Mouse (Mus musculus) activated CD4-positive, CD25-positive, alpha-beta regulatory T cell, adult 4 months (primary cell): Measurements from ENCODE around the gene D130043K22Rik. TPM values are rescaled to one million over a fixed set of nuclear protein-coding genes. Genes with fewer than 3 reads are reported as not detected.
"Not testable (repeated sequence)": the region's sequence is repeated elsewhere in the genome, so short reads cannot be mapped to it uniquely, and the experiment has no call there.

Experiments
- ATAC-seq: one replicate; pipeline ENCODE4 v1.8.0; 2017
- polyA plus RNA-seq, 2 experiments: library from polyadenylated mRNA; unstranded; fragments of 100-300 nt; shearing (Covaris generic); gene quantifications; one replicate each; pipeline ENCODE4 v1.2.1; 2017

Gene D130043K22Rik
- polyA plus RNA-seq, 2 experiments from 2014 or later = 0.24 to 0.25 TPM

GRCm38 (mm10) chr13:24832131-24832810 is 12.7 kb upstream of the D130043K22Rik start:
- ATAC-seq = no peak

GRCm38 (mm10) chr13:24832811-24833155 is 12.2 kb upstream of the D130043K22Rik start:
- no peak for ATAC-seq

- not testable (repeated sequence) for ATAC-seq
Measured at GRCm38 (mm10) chr13:24837765-24838164, 7.2 kb upstream of the D130043K22Rik start.

GRCm38 (mm10) chr13:24839831-24840230 is 5.1 kb upstream of the D130043K22Rik start:
- no peak for ATAC-seq

GRCm38 (mm10) chr13:24841702-24842101 is 3.2 kb upstream of the D130043K22Rik start:
- ATAC-seq = no peak

GRCm38 (mm10) chr13:24849318-24849717 is 4.4 kb downstream of the D130043K22Rik start:
- no peak for ATAC-seq

GRCm38 (mm10) chr13:24851989-24852388 is 7.1 kb downstream of the D130043K22Rik start:
- ATAC-seq = no peak

GRCm38 (mm10) chr13:24852570-24852969 is 7.6 kb downstream of the D130043K22Rik start:
- ATAC-seq = no peak

GRCm38 (mm10) chr13:24859115-24859514 is 14.2 kb downstream of the D130043K22Rik start:
- ATAC-seq = no peak

- ATAC-seq = no peak
Measured at GRCm38 (mm10) chr13:24861084-24861483, 16.1 kb downstream of the D130043K22Rik start.

GRCm38 (mm10) chr13:24862021-24862420 is 17.1 kb downstream of the D130043K22Rik start:
- ATAC-seq = no peak

- no peak for ATAC-seq
Measured at GRCm38 (mm10) chr13:24862520-24862919, 17.6 kb downstream of the D130043K22Rik start.

GRCm38 (mm10) chr13:24866430-24867402 is 21.8 kb downstream of the D130043K22Rik start:
- ATAC-seq = peak; percentile 75

GRCm38 (mm10) chr13:24867789-24868188 is 22.9 kb downstream of the D130043K22Rik start:
- no peak for ATAC-seq

GRCm38 (mm10) chr13:24868233-24868632 is 23.3 kb downstream of the D130043K22Rik start:
- ATAC-seq = no peak

GRCm38 (mm10) chr13:24879359-24880040 is 34.6 kb downstream of the D130043K22Rik start:
- no peak for ATAC-seq

- ATAC-seq = no peak
Measured at GRCm38 (mm10) chr13:24880208-24880607, 35.3 kb downstream of the D130043K22Rik start.

GRCm38 (mm10) chr13:24880704-24881103 is 35.8 kb downstream of the D130043K22Rik start:
- ATAC-seq = no peak

GRCm38 (mm10) chr13:24882411-24882810 is 37.5 kb downstream of the D130043K22Rik start:
- no peak for ATAC-seq

GRCm38 (mm10) chr13:24889554-24889953 is 44.6 kb downstream of the D130043K22Rik start:
- ATAC-seq = no peak

- no peak for ATAC-seq
Measured at GRCm38 (mm10) chr13:24892516-24892915, 47.6 kb downstream of the D130043K22Rik start.

GRCm38 (mm10) chr13:24893880-24894279 is 48.9 kb downstream of the D130043K22Rik start:
- no peak for ATAC-seq

GRCm38 (mm10) chr13:24901916-24902315 is 57.0 kb downstream of the D130043K22Rik start:
- no peak for ATAC-seq
